ENCODE assay signal across 8 mouse cellular contexts in the genomic region with DNA sequence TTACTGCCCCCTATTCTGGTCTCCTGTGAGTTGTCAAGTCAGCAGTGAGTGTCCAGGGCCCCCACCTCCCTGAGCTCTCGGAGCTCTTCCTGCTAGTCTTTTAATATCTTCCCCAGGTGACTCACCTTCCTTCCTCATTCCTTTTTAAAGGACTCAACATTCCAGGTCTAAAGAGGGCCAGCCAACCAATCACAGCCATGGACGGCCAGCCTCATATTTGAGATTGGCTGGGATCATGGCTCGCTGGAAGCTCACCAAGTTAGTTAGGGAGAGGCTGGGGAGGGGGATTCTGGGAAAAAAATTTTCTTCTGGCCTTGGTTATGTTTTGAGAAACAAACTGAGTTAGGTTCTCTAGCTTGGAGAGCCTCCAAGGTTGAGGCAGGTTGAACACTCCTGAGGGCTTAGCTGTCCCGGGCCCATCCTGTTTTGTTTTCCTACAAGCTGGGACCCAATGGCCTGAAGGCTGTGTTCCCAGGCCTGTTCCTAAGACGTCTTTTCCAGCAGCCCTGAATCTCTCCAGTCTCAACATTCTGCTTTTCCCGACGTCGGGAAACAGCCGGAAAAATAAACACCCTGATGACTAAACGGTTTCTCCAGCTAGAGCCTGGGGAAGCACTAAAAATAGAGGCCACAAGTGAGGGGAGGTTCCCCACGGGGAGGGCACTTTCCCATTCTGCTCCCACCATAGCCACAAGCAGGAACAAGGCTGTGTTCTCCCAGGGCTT. TPM values are rescaled to one million over a fixed set of nuclear protein-coding genes. Genes with fewer than 3 reads are reported as not detected.
A peak's percentile ranks its signal among the peaks of the same experiment; 100 is the strongest.
DNase-seq lines count a peak whose midpoint lies in the region; ATAC-seq and TF ChIP-seq lines count a peak whose summit lies in the region.

No protein-coding gene starts in this region.

- TF ChIP-seq POLR2A in cerebellum, adult 2 months (IDR thresholded peaks at IDR 0.05; ENCODE audit: borderline replicate concordance, insufficient read depth, low read length), result no peak
- TF ChIP-seq POLR2A in lung, adult 2 months (IDR thresholded peaks at IDR 0.05; ENCODE audit: borderline replicate concordance, extremely low read depth, low read depth, low read length), result peak; percentile 85; the same call in 1 of the 2 replicates

- no peaks in the 10 kb centered on the region for H3K27me3 ChIP-seq in cerebellum, adult 2 months (ENCODE audit: control insufficient read depth, insufficient read depth, low read length)
- no peaks in the 10 kb centered on the region for H3K27me3 ChIP-seq in stomach, embryonic 14.5 days (ENCODE audit: control insufficient read depth, insufficient read depth, low read length)

- H3K9me3 ChIP-seq in stomach, embryonic 14.5 days (ENCODE audit: control insufficient read depth, low read depth, low read length), result no peaks in the 10 kb centered on the region

- peak overlapping the region; percentile 77 for H3K4me2 ChIP-seq in stomach, embryonic 14.5 days (replicated peaks; ENCODE audit: low read depth, low read length)

- TF ChIP-seq CTCF in cerebellum, adult 2 months (IDR thresholded peaks at IDR 0.05; ENCODE audit: borderline replicate concordance, insufficient read depth, low read depth, low read length), result no peak
- TF ChIP-seq CTCF in lung, adult 2 months (IDR thresholded peaks at IDR 0.05; ENCODE audit: insufficient read depth, low read length), result no peak

- no peak overlapping the region for H3K9ac ChIP-seq in stomach, embryonic 14.5 days (replicated peaks; ENCODE audit: low read depth, low read length)

- no peak for ATAC-seq in stomach, embryonic 14.5 days (ENCODE audit: insufficient number of reproducible peaks, insufficient read depth, low FRiP score, low read depth)

- peak; percentile 29 for DNase-seq in adrenal gland, adult 8-10 months
- no peak for DNase-seq in adrenal gland, adult 2 months
- DNase-seq in cerebellum, adult 2 months, result peak; percentile 65 to 75
- peak; percentile 79 for DNase-seq in heart, adult 8-10 months (ENCODE audit: low spot score)
- peak; percentile 70 for DNase-seq in kidney, adult 11 months
- peak; percentile 71 for DNase-seq in lung, adult 2 months
- DNase-seq in urinary bladder, postnatal 10 days (ENCODE audit: low spot score), result no peak

- no peaks in the 10 kb centered on the region for H3K36me3 ChIP-seq in stomach, embryonic 14.5 days (ENCODE audit: control insufficient read depth, insufficient read depth, low read length)

- peak overlapping the region; percentile 86 for H3K4me3 ChIP-seq in cerebellum, adult 2 months (replicated peaks; ENCODE audit: insufficient read depth, low read depth, low read length)
- H3K4me3 ChIP-seq in lung, adult 2 months (replicated peaks; ENCODE audit: extremely low read depth, low read depth, low read length), result peak overlapping the region; percentile 7
- H3K4me3 ChIP-seq in stomach, embryonic 14.5 days (ENCODE audit: low read depth, low read length), result no peak overlapping the region

- 8% methylated on average over 11 of the region's 11 CpGs for WGBS in cerebellum, adult 2 months
- 6% methylated on average over 11 of the region's 11 CpGs for WGBS in lung, adult 2 months
- 12% methylated on average over 11 of the region's 11 CpGs for WGBS in stomach, embryonic 14.5 days

- peaks cover 3% of the 10 kb centered on the region for H3K4me1 ChIP-seq in cerebellum, adult 2 months (ENCODE audit: control insufficient read depth, insufficient read depth, low read length)
- H3K4me1 ChIP-seq in lung, adult 2 months (ENCODE audit: control insufficient read depth, insufficient read depth, low read length), result peaks cover 32% of the 10 kb centered on the region
- peaks cover 47% of the 10 kb centered on the region for H3K4me1 ChIP-seq in stomach, embryonic 14.5 days (ENCODE audit: control insufficient read depth, insufficient read depth, low read length)

- H3K27ac ChIP-seq in cerebellum, adult 2 months (ENCODE audit: insufficient read depth, low read length), result peak overlapping the region; percentile 91
- H3K27ac ChIP-seq in stomach, embryonic 14.5 days (ENCODE audit: low read length), result peak overlapping the region; percentile 98

RNA-seq across cellular contexts. Expression of a gene that starts 1.8 kb away (rescaled TPM):
- total RNA-seq in adrenal gland, adult 8-10 months (2022), result 100 to 1,000 TPM in 1 of 4 experiments, 10 to 100 TPM in 3; 82.0 to 111 (median 89.0) TPM
- total RNA-seq in adrenal gland, adult 2 months (2021), result 100 to 1,000 TPM in 1 of 2 experiments, 10 to 100 TPM in 1; 78.4 to 114 TPM
- 173 and 185 TPM in 2 replicates for polyA plus RNA-seq in adrenal gland, adult 2 months (2012; rRNA removed)
- 102 and 116 TPM in 2 replicates for polyA plus RNA-seq in cerebellum, adult 2 months (2012; rRNA removed)
- total RNA-seq in heart, adult 8-10 months (2022), result 100 to 1,000 TPM; 125 to 139 (median 131) TPM
- polyA plus RNA-seq in lung, adult 2 months (2012; rRNA removed), result 87.0 and 94.3 TPM in 2 replicates
- polyA plus RNA-seq in stomach, embryonic 14.5 days (2014; fragmentation: Nextera tagmentation; extraction: Ambion mirVana), result 19.5 and 20.1 TPM in 2 replicates

RNA-seq across cellular contexts. Expression of a gene that starts 58.6 kb away (rescaled TPM):
- 1 to 10 TPM in 1 of 4 experiments, under 1 TPM in 3; 0.61 to 2.3 (median 0.73) TPM for total RNA-seq in adrenal gland, adult 8-10 months (2022)
- total RNA-seq in adrenal gland, adult 2 months (2021), result 1 to 10 TPM in 1 of 2 experiments, under 1 TPM in 1; 0.69 to 1.1 TPM
- polyA plus RNA-seq in adrenal gland, adult 2 months (2012; rRNA removed), result 3.0 and 3.6 TPM in 2 replicates
- 0.11 and 0.14 TPM in 2 replicates for polyA plus RNA-seq in cerebellum, adult 2 months (2012; rRNA removed)
- under 1 TPM; 0.22 to 0.80 (median 0.45) TPM for total RNA-seq in heart, adult 8-10 months (2022)
- polyA plus RNA-seq in lung, adult 2 months (2012; rRNA removed), result 1.8 and 2.5 TPM in 2 replicates
- 19.8 and 21.0 TPM in 2 replicates for polyA plus RNA-seq in stomach, embryonic 14.5 days (2014; fragmentation: Nextera tagmentation; extraction: Ambion mirVana)

Comparison
In these comparisons a context has a peak if more than half of its experiments do, and no peak if none do; other contexts are left out.
1. DNase-seq: peak in adrenal gland, adult 8-10 months (single experiment), cerebellum, adult 2 months (2 of 2), heart, adult 8-10 months (single experiment), kidney, adult 11 months (single experiment) and lung, adult 2 months (single experiment); none in adrenal gland, adult 2 months (single experiment) and urinary bladder, postnatal 10 days (single experiment).